Mouse (Mus musculus): ENCODE measurements around the gene Fut2. TPM values are rescaled to one million over a fixed set of nuclear protein-coding genes. Genes with fewer than 3 reads are reported as not detected.

The Fut2 gene
- polyA plus RNA-seq, 1 experiment from 2014 or later, result 0.42 TPM

- Histone ChIP-seq H3K9ac (peak overlapping the region; percentile 58; the same call in 1 of the 2 replicates), H3K27ac (peak overlapping the region; percentile 96), H3K36me3 (peaks cover 37% of the 10 kb centered on the region), H3K4me1 (peaks cover 55% of the 10 kb centered on the region), H3K4me3 (replicated peaks) (peak overlapping the region; percentile 56), H3K4me2 (peak overlapping the region; percentile 98), H3K9me3 (replicated peaks) (no peaks in the 10 kb centered on the region), H3K27me3 (no peaks in the 10 kb centered on the region)
- WGBS, result 25% methylated on average over 13 of the region's 13 CpGs
- ATAC-seq (replicated peaks; ENCODE audit: low FRiP score), result no peak
Observed at GRCm38 (mm10) chr7:45708221-45708761, 42.1 kb upstream of the Fut2 start.

DNA sequence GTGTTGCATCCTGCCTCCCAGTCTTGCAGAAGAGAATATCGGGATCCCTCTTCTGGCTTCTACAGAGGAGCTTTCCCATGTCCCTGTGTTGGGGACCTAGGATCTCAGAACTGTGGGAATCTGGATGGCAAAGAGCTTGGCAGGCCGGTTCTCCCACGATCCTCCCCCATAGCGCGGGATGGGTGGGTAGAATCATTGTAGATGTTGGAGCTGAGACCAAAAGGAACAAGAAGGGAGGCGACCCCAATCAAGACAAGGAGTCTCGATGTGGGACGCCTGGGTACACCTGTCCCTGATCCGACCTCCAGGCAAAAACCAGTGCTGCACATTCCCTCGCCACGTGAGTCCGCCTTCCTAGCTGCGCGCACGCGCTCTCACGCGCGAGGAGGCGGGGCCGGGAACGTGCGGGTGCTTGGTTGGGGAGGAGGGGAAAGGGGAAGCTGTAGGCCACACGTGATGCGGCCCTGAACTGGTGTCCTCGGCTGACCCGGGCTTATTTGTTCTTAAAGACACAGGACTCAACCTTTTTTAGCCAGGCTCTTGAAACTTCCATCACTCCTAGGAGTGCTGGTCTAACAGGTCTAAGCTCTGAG is 41.3 kb upstream of the Fut2 start:
- peaks cover 29% of the 10 kb centered on the region for H3K36me3 ChIP-seq
- peak overlapping the region; percentile 56 for H3K4me3 ChIP-seq (replicated peaks)
- H3K27me3 ChIP-seq, result no peaks in the 10 kb centered on the region
- peak overlapping the region; percentile 96 for H3K27ac ChIP-seq
- peak overlapping the region; percentile 98 for H3K4me2 ChIP-seq
- no peaks in the 10 kb centered on the region for H3K9me3 ChIP-seq (replicated peaks)
- peak overlapping the region; percentile 58 for H3K9ac ChIP-seq
- under 1% methylated on average over 27 of the region's 27 CpGs for WGBS
- H3K4me1 ChIP-seq, result peaks cover 58% of the 10 kb centered on the region
- 0 out of 2 replicates have a peak, but pooled peaks have one; percentile 2 for ATAC-seq (replicated peaks; ENCODE audit: low FRiP score)

- ATAC-seq (replicated peaks; ENCODE audit: low FRiP score), result peak; percentile 9; the same call in 1 of the 2 replicates
Observed at GRCm38 (mm10) chr7:45706721-45707241, 40.6 kb upstream of the Fut2 start.

DNA sequence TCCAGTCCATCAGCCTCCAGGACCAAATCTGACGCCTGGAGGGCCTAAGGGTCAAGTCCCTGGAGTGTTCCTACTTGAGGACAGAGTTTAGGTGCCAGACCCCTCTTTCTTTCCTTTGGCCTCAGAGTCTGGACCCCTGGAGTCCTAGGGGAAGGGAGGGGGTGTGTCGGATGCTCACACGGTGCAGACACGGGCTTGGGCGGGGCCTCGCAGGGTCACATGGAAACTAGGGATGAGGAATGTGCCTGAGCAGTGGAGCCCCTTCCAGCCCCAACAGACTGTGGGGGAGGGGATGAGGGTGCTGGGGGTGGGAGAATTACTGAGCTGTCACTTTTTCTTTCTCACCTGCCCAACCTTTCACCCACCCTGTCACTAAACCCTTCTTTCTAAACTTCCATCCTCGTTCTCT is 39.7 kb upstream of the Fut2 start:
- H3K4me3 ChIP-seq (replicated peaks), result peak overlapping the region; percentile 56
- ATAC-seq (replicated peaks; ENCODE audit: low FRiP score), result peak; percentile 29
- peak overlapping the region; percentile 58 for H3K9ac ChIP-seq
- no peaks in the 10 kb centered on the region for H3K9me3 ChIP-seq (replicated peaks)
- WGBS, result 2% methylated on average over 7 of the region's 7 CpGs
- H3K36me3 ChIP-seq, result peaks cover 13% of the 10 kb centered on the region
- peak overlapping the region; percentile 98 for H3K4me2 ChIP-seq
- no peaks in the 10 kb centered on the region for H3K27me3 ChIP-seq
- H3K27ac ChIP-seq, result peak overlapping the region; percentile 96
- H3K4me1 ChIP-seq, result peaks cover 67% of the 10 kb centered on the region

More at GRCm38 (mm10) chr7:45706721-45707241, 40.6 kb upstream of the Fut2 start:
- WGBS, result under 1% methylated on average over 45 of the region's 45 CpGs
- Histone ChIP-seq H3K27me3 (no peaks in the 10 kb centered on the region), H3K9ac (peak overlapping the region; percentile 58), H3K4me3 (replicated peaks) (peak overlapping the region; percentile 56), H3K36me3 (peaks cover 22% of the 10 kb centered on the region), H3K27ac (peak overlapping the region; percentile 96), H3K4me1 (peaks cover 58% of the 10 kb centered on the region), H3K4me2 (peak overlapping the region; percentile 98), H3K9me3 (replicated peaks) (no peaks in the 10 kb centered on the region)

- WGBS, result under 1% methylated on average over 21 of the region's 21 CpGs
- ATAC-seq (replicated peaks; ENCODE audit: low FRiP score), result 0 out of 2 replicates have a peak, but pooled peaks have one; percentile 2
- peaks cover 9% of the 10 kb centered on the region for H3K36me3 ChIP-seq
- peak overlapping the region; percentile 56 for H3K4me3 ChIP-seq (replicated peaks)
- H3K9me3 ChIP-seq (replicated peaks), result no peaks in the 10 kb centered on the region
- peaks cover 71% of the 10 kb centered on the region for H3K4me1 ChIP-seq
- H3K9ac ChIP-seq, result peak overlapping the region; percentile 58
- peak overlapping the region; percentile 98 for H3K4me2 ChIP-seq
- peaks cover 2% of the 10 kb centered on the region for H3K27me3 ChIP-seq
- peak overlapping the region; percentile 96 for H3K27ac ChIP-seq
Observed at GRCm38 (mm10) chr7:45705443-45705864, 39.3 kb upstream of the Fut2 start.

DNA sequence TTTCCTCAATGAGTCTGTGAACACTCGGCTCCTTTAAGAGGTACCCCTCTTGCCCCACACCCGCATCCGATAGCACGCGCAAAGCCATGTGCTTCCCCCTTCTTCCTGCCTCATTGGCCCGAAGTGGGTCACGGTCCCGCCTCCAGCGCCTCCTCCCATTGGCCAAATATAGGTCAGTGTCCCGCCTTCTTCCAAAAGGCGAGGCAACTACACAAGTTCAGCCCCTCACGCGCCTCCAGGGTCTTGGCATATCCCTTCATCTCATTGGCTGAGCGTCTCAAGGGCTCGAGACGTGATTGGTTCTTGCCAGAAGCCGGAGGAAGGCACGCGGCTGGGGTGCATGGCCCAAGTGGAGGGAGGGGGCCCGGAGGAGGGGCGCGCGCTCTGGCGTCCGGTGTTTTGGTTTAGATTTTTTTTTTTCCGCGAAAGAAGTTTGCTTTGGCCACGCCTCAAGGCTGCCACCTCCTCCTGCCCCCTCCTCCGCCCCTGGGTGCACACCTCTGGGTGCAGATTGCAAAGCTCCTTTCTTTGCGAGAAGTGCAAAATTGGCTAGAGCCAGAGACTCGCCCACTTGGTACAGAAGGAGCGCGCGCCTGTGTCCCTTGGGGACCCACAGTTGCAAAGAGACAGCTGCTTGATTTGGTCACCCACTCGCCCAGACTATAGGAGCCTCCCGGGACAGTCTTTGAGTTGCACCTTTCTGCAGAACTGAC is 38.7 kb upstream of the Fut2 start, which contains the start of gene Dbp:
Gene Dbp (plus strand): TSS at position 359 of the 713 bp plus-strand sequence.
- peak; percentile 85 for ATAC-seq (replicated peaks; ENCODE audit: low FRiP score)
- WGBS, result under 1% methylated on average over 36 of the region's 36 CpGs
- Histone ChIP-seq H3K9me3 (replicated peaks) (no peaks in the 10 kb centered on the region), H3K36me3 (peaks cover 3% of the 10 kb centered on the region; the same call in 1 of the 2 replicates), H3K4me1 (peaks cover 77% of the 10 kb centered on the region), H3K4me2 (peak within 1 kb of the TSS; percentile 98), H3K27ac (peak within 1 kb of the TSS; percentile 96), H3K4me3 (replicated peaks) (peak within 1 kb of the TSS; percentile 56), H3K27me3 (peaks cover 8% of the 10 kb centered on the region), H3K9ac (peak within 1 kb of the TSS; percentile 58)

GRCm38 (mm10) chr7:45704046-45704559 is 37.9 kb upstream of the Fut2 start:
- Histone ChIP-seq H3K4me1 (peaks cover 79% of the 10 kb centered on the region), H3K9ac (peak overlapping the region; percentile 40)
- WGBS, result under 1% methylated on average over 13 of the region's 13 CpGs

GRCm38 (mm10) chr7:45703521-45704033 is 37.4 kb upstream of the Fut2 start:
- peak overlapping the region; percentile 98 for H3K4me2 ChIP-seq
- H3K9me3 ChIP-seq (replicated peaks), result no peaks in the 10 kb centered on the region
- H3K27ac ChIP-seq, result peak overlapping the region; percentile 96
- no peaks in the 10 kb centered on the region for H3K36me3 ChIP-seq
- peaks cover 21% of the 10 kb centered on the region for H3K27me3 ChIP-seq
- peak overlapping the region; percentile 40; the same call in 1 of the 2 replicates for H3K9ac ChIP-seq
- peak overlapping the region; percentile 56 for H3K4me3 ChIP-seq (replicated peaks)
- 35% methylated on average over 12 of the region's 12 CpGs for WGBS
- peaks cover 73% of the 10 kb centered on the region for H3K4me1 ChIP-seq
- ATAC-seq (replicated peaks; ENCODE audit: low FRiP score), result no peak

More at GRCm38 (mm10) chr7:45704046-45704559, 37.9 kb upstream of the Fut2 start:
- no peaks in the 10 kb centered on the region for H3K36me3 ChIP-seq
- peak overlapping the region; percentile 98 for H3K4me2 ChIP-seq
- H3K27me3 ChIP-seq, result peaks cover 16% of the 10 kb centered on the region
- H3K27ac ChIP-seq, result peak overlapping the region; percentile 96
- ATAC-seq (replicated peaks; ENCODE audit: low FRiP score), result peak; percentile 30; the same call in 1 of the 2 replicates
- H3K4me3 ChIP-seq (replicated peaks), result peak overlapping the region; percentile 56
- H3K9me3 ChIP-seq (replicated peaks), result no peaks in the 10 kb centered on the region

GRCm38 (mm10) chr7:45702809-45703520 is 36.8 kb upstream of the Fut2 start:
- ATAC-seq (replicated peaks; ENCODE audit: low FRiP score), result no peak
- peak overlapping the region; percentile 9; the same call in 1 of the 2 replicates for H3K4me2 ChIP-seq
- H3K9me3 ChIP-seq (replicated peaks), result no peaks in the 10 kb centered on the region
- H3K36me3 ChIP-seq, result no peaks in the 10 kb centered on the region
- no peak overlapping the region for H3K27ac ChIP-seq
- no peak overlapping the region for H3K4me3 ChIP-seq (replicated peaks)
- peaks cover 67% of the 10 kb centered on the region for H3K4me1 ChIP-seq
- H3K27me3 ChIP-seq, result peaks cover 27% of the 10 kb centered on the region
- 91% methylated on average over 17 of the region's 17 CpGs for WGBS
- H3K9ac ChIP-seq, result no peak overlapping the region

DNA sequence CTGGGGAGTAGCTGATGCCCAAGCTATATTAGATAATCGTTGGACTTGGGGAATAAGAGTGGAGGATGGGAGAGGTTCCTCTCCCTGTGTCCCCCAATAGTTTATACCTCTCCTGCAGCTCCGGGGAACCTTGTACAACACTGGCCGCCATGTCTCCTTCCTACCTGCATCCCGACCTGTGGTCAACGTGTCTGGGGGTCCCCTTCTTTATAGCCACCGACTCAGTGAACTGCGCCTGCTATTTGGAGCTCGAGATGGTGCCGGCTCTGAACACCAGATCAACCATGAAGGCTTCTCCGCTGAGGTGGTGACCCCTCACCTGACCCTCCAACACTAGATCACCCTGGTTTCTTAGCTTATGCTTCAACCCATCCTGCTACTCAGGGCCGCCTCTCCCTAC is 36.1 kb upstream of the Fut2 start:
- Histone ChIP-seq H3K9me3 (replicated peaks) (no peaks in the 10 kb centered on the region), H3K4me1 (peaks cover 61% of the 10 kb centered on the region), H3K4me2 (no peak overlapping the region), H3K9ac (no peak overlapping the region), H3K27ac (no peak overlapping the region), H3K36me3 (no peaks in the 10 kb centered on the region), H3K4me3 (replicated peaks) (no peak overlapping the region), H3K27me3 (peaks cover 29% of the 10 kb centered on the region)
- 87% methylated on average over 11 of the region's 11 CpGs for WGBS
- no peak for ATAC-seq (replicated peaks; ENCODE audit: low FRiP score)

DNA sequence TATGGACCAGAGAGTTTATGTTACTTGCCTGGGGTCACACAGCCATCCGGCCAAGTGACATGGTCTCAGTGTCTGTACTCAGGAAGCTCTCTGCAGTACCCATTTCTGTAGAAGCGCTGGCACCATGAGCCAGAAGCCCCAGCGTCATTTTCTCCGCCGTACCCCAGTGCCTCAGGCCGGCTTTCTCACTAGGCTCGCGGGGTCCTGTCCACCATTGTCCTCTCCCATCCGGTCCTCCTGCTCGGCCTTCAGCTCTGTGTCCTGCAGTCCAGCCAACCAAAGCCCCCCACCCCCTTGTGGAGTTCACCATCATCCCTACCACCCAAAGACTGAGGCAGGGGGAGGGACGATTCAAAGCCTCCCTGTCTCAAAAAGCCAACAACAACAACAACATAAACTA is 35.4 kb upstream of the Fut2 start:
- H3K9me3 ChIP-seq (replicated peaks), result no peaks in the 10 kb centered on the region
- WGBS, result 87% methylated on average over 11 of the region's 11 CpGs
- H3K9ac ChIP-seq, result 0 out of 2 replicates have a peak overlapping the region, but pooled peaks have one; percentile 26
- ATAC-seq (replicated peaks; ENCODE audit: low FRiP score), result no peak
- H3K4me2 ChIP-seq, result peak overlapping the region; percentile 95
- H3K4me1 ChIP-seq, result peaks cover 54% of the 10 kb centered on the region
- H3K4me3 ChIP-seq (replicated peaks), result peak overlapping the region; percentile 50; the same call in 1 of the 2 replicates
- peak overlapping the region; percentile 64; the same call in 1 of the 2 replicates for H3K27ac ChIP-seq
- H3K27me3 ChIP-seq, result peaks cover 29% of the 10 kb centered on the region
- no peaks in the 10 kb centered on the region for H3K36me3 ChIP-seq
